Comparison of ENCODE assay signal across 8 mouse cellular contexts in the genomic region with DNA sequence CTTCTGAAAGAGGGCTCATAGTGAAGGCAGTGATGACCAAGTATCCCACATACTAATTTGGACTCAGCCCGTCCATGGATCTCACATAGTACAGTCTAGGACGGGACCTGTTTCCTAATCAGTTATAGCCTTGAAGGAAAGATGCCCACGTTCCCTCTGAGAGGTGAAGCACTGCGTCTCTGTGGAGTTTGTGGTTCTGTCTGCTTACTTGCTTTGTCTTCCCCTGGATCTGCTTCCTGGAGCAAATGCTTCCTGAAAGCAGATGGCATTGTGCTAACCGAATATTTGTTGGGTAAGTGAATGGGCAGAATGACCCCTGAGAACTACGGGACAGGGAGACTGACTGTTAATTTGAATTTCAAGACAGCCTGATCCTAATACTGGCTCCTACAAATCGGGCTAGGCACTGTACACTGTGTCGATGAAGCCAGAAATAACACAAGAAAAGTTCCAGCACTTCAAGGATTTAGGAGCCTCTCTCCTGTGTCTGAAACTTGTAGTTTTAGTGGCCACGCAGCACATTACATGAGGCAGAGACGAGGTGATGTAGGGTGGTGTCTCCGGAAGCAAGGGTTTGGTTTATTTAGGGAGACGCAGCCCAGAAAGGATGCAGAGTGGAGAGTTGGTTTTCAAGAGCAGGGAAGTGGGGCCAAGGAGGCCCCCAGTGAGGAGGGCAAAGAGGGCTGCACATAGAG. TPM values are rescaled to one million over a fixed set of nuclear protein-coding genes. Genes with fewer than 3 reads are reported as not detected.
DNase-seq lines count a peak whose midpoint lies in the region; ATAC-seq and TF ChIP-seq lines count a peak whose summit lies in the region.

No protein-coding gene starts in this region.

- no peak overlapping the region for H3K27ac ChIP-seq in liver, adult 2 months (replicated peaks; ENCODE audit: insufficient read depth, low read depth, low read length)
- no peak overlapping the region for H3K27ac ChIP-seq in bone marrow, adult 2 months (ENCODE audit: control insufficient read depth, insufficient read depth, low read depth, low read length, poor library complexity)
- H3K27ac ChIP-seq in heart, embryonic 14.5 days (replicated peaks in 1 of 2; ENCODE audit: control insufficient read depth in 1 of 2, insufficient read depth in 1 of 2, low read depth in 2 of 2, low read length in 2 of 2): peak overlapping the region; percentile 52 to 98
- H3K27ac ChIP-seq in liver, embryonic 16.5 days (ENCODE audit: low read length): 0 out of 2 replicates have a peak overlapping the region, but pooled peaks have one; percentile 52

- no peaks in the 10 kb centered on the region for H3K9me3 ChIP-seq in heart, embryonic 14.5 days (ENCODE audit: control insufficient read depth, low read length)
- H3K9me3 ChIP-seq in liver, embryonic 16.5 days (replicated peaks; ENCODE audit: control insufficient read depth, low read length): no peaks in the 10 kb centered on the region

- no peak for TF ChIP-seq CTCF in liver, adult 2 months (IDR thresholded peaks at IDR 0.05; ENCODE audit: low read depth, low read length)
- no peak for TF ChIP-seq CTCF in bone marrow, adult 2 months (IDR thresholded peaks at IDR 0.05; ENCODE audit: control insufficient read depth, insufficient read depth, low read length)

- no peaks in the 10 kb centered on the region for H3K36me3 ChIP-seq in liver, adult 2 months (ENCODE audit: control insufficient read depth, insufficient read depth, low read length)
- peaks cover 20% of the 10 kb centered on the region for H3K36me3 ChIP-seq in heart, embryonic 14.5 days (ENCODE audit: control insufficient read depth, insufficient read depth, low read length)
- no peaks in the 10 kb centered on the region for H3K36me3 ChIP-seq in liver, embryonic 16.5 days (ENCODE audit: control insufficient read depth, insufficient read depth)

- WGBS in liver, adult 2 months: 33% methylated on average over 12 of the region's 12 CpGs
- WGBS in bone marrow, adult 2 months: 5% methylated on average over 12 of the region's 12 CpGs
- 19% methylated on average over 12 of the region's 12 CpGs for WGBS in heart, embryonic 14.5 days
- WGBS in liver, embryonic 16.5 days (ENCODE audit: insufficient replicate concordance): 23% methylated on average over 12 of the region's 12 CpGs

- ATAC-seq in heart, embryonic 14.5 days (ENCODE audit: insufficient number of reproducible peaks, insufficient read depth, low FRiP score, low read depth): no peak
- ATAC-seq in liver, embryonic 16.5 days (ENCODE audit: low read depth): no peak

- no peak for DNase-seq in liver, adult 2 months (ENCODE audit: extremely low read depth, low read depth, low spot score)
- no peak for DNase-seq in liver
- peak; percentile 21 for DNase-seq in thymus, postnatal 14 days
- no peak for DNase-seq in adrenal gland, postnatal 4 days (ENCODE audit: low spot score in 2 of 2)
- DNase-seq in layer of hippocampus, adult 11-12 months (ENCODE audit: low spot score): no peak

- peak overlapping the region; percentile 66 for H3K4me2 ChIP-seq in heart, embryonic 14.5 days (ENCODE audit: low read length)
- peak overlapping the region; percentile 96 for H3K4me2 ChIP-seq in liver, embryonic 16.5 days (ENCODE audit: low read depth, low read length)

- no peaks in the 10 kb centered on the region; the same call in 1 of the 2 replicates for H3K79me2 ChIP-seq in liver, adult 2 months (ENCODE audit: control insufficient read depth, insufficient read depth, low read length)

- H3K4me3 ChIP-seq in liver, adult 2 months (ENCODE audit: insufficient read depth, low read depth, low read length): peak overlapping the region; percentile 73
- H3K4me3 ChIP-seq in bone marrow, adult 2 months (replicated peaks; ENCODE audit: control insufficient read depth, low read depth, low read length): peak overlapping the region; percentile 81
- H3K4me3 ChIP-seq in heart, embryonic 14.5 days (ENCODE audit: control insufficient read depth in 1 of 2, insufficient read depth in 1 of 2, low read depth in 1 of 2, low read length in 2 of 2): peak overlapping the region; percentile 71 to 73
- peak overlapping the region; percentile 83 for H3K4me3 ChIP-seq in liver, embryonic 16.5 days (ENCODE audit: low read depth, low read length)

- no peaks in the 10 kb centered on the region for H3K27me3 ChIP-seq in liver, adult 2 months (ENCODE audit: control insufficient read depth, insufficient read depth, low read length)
- no peaks in the 10 kb centered on the region for H3K27me3 ChIP-seq in heart, embryonic 14.5 days (ENCODE audit: control insufficient read depth, insufficient read depth, low read length)
- H3K27me3 ChIP-seq in liver, embryonic 16.5 days (ENCODE audit: control insufficient read depth, insufficient read depth, low read depth, low read length): no peaks in the 10 kb centered on the region

- no peak for TF ChIP-seq POLR2A in liver, adult 2 months (IDR thresholded peaks at IDR 0.05; ENCODE audit: extremely low read depth, insufficient read depth, low read length)
- TF ChIP-seq POLR2A in bone marrow, adult 2 months (IDR thresholded peaks at IDR 0.05; ENCODE audit: borderline replicate concordance, control insufficient read depth, low read depth, low read length): no peak

- peak overlapping the region; percentile 73 for H3K9ac ChIP-seq in liver, adult 2 months (ENCODE audit: low read depth, low read length)
- H3K9ac ChIP-seq in heart, embryonic 14.5 days (ENCODE audit: low read length): peak overlapping the region; percentile 84
- H3K9ac ChIP-seq in liver, embryonic 16.5 days (ENCODE audit: low read depth, low read length): peak overlapping the region; percentile 78

- H3K4me1 ChIP-seq in liver, adult 2 months (ENCODE audit: control insufficient read depth, insufficient read depth, low read length): peaks cover 5% of the 10 kb centered on the region; the same call in 1 of the 2 replicates
- peaks cover 3% of the 10 kb centered on the region; the same call in 1 of the 2 replicates for H3K4me1 ChIP-seq in bone marrow, adult 2 months (ENCODE audit: control insufficient read depth, insufficient read depth, low read length)
- peaks cover 0 to 14% of the 10 kb centered on the region in 2 experiments; a peak in 3 of 4 replicates for H3K4me1 ChIP-seq in heart, embryonic 14.5 days (ENCODE audit: control insufficient read depth in 2 of 2, insufficient read depth in 2 of 2, low read length in 2 of 2)
- peaks cover 18% of the 10 kb centered on the region for H3K4me1 ChIP-seq in liver, embryonic 16.5 days (ENCODE audit: control insufficient read depth, low read depth, low read length)

RNA-seq across cellular contexts. Expression of gene Ntan1, which starts 1.3 kb away (rescaled TPM):
- total RNA-seq in liver, adult 2 months (2014; rRNA removed): 32.1 and 35.8 TPM in 2 replicates
- polyA plus RNA-seq in liver, adult 2 months (2012; rRNA removed): 25.2 and 33.5 TPM in 2 replicates
- polyA plus RNA-seq in bone marrow, adult 2 months (2011; ENCODE audit: insufficient read depth, insufficient read length, low replicate concordance, missing spikeins): 25.0 and 43.3 TPM in 2 replicates
- polyA plus RNA-seq in heart, embryonic 14.5 days (2014; fragmentation: Nextera tagmentation; extraction: Ambion mirVana): 158 and 162 TPM in 2 replicates
- polyA plus RNA-seq in liver, embryonic 16.5 days (2015; fragmentation: Nextera tagmentation; extraction: Ambion mirVana): 34.9 and 40.2 TPM in 2 replicates
- total RNA-seq in adrenal gland, postnatal 4 days (2021): 10 to 100 TPM; 67.7 to 68.2 TPM

RNA-seq across cellular contexts. Expression of gene Rrn3, which starts 39.4 kb away (rescaled TPM):
- 12.1 and 13.2 TPM in 2 replicates for total RNA-seq in liver, adult 2 months (2014; rRNA removed)
- 4.8 and 10.4 TPM in 2 replicates for polyA plus RNA-seq in liver, adult 2 months (2012; rRNA removed)
- polyA plus RNA-seq in bone marrow, adult 2 months (2011; ENCODE audit: insufficient read depth, insufficient read length, low replicate concordance, missing spikeins): 10.0 and 20.5 TPM in 2 replicates
- polyA plus RNA-seq in heart, embryonic 14.5 days (2014; fragmentation: Nextera tagmentation; extraction: Ambion mirVana): 49.8 and 54.5 TPM in 2 replicates
- polyA plus RNA-seq in liver, embryonic 16.5 days (2015; fragmentation: Nextera tagmentation; extraction: Ambion mirVana): 17.4 and 18.7 TPM in 2 replicates
- total RNA-seq in adrenal gland, postnatal 4 days (2021): 10 to 100 TPM; 46.6 to 49.3 TPM

Comparison
In these comparisons a context has a peak if more than half of its experiments do, and no peak if none do; other contexts are left out.
1. H3K27ac ChIP-seq: peak in heart, embryonic 14.5 days (2 of 2) and liver, embryonic 16.5 days (single experiment); none in liver, adult 2 months (single experiment) and bone marrow, adult 2 months (single experiment).
2. Peak in every context shown above with its lines, with median percentiles within 50 percentile points of each other: H3K4me3 ChIP-seq and H3K9ac ChIP-seq.